Mouse (Mus musculus) spleen, adult 2 months (tissue): ENCODE measurements around the gene Pdia2. TPM values are rescaled to one million over a fixed set of nuclear protein-coding genes. Genes with fewer than 3 reads are reported as not detected.
"Not testable (repeated sequence)": the region's sequence is repeated elsewhere in the genome, so short reads cannot be mapped to it uniquely, and the experiment has no call there.

ENCODE experiments used
- DNase-seq, 2 experiments: peaks; one replicate each; pipeline versions ENCODE4 v3.0.0 to v3.0.0-alpha.2; 2012 to 2021; ENCODE audit warnings: low spot score in 2 of 2, low read depth in 1 of 2
- H3K27ac ChIP-seq: fragments of 200-500 bp; 2 replicates; pipeline ENCODE4 v1.5.1; 2012; ENCODE audit warnings: low read length, inconsistent platforms; ENCODE audit not compliant: insufficient read depth
- H3K27me3 ChIP-seq: fragments of 200-500 bp; 2 replicates; pipeline ENCODE4 v1.6.1; 2012; ENCODE audit warnings: mild to moderate bottlenecking, moderate library complexity, low read length, inconsistent platforms; ENCODE audit not compliant: control insufficient read depth, insufficient read depth
- H3K36me3 ChIP-seq: fragments of 200-500 bp; 2 replicates; pipeline ENCODE4 v1.6.1; 2012; ENCODE audit warnings: mild to moderate bottlenecking, low read length, inconsistent platforms; ENCODE audit not compliant: control insufficient read depth, insufficient read depth
- H3K4me1 ChIP-seq: fragments of 200-500 bp; 2 replicates; pipeline ENCODE4 v1.6.1; 2011; ENCODE audit warnings: inconsistent platforms; ENCODE audit not compliant: control insufficient read depth, insufficient read depth, insufficient read length
- H3K4me3 ChIP-seq: fragments of 200-500 bp; 2 replicates; pipeline ENCODE4 v1.5.1; 2011; ENCODE audit warnings: mild to moderate bottlenecking, inconsistent platforms; ENCODE audit not compliant: insufficient read depth, insufficient read length; ENCODE audit errors: extremely low read depth
- CTCF ChIP-seq: fragments of 200-500 bp; IDR thresholded peaks from 2 replicates; pipeline ENCODE4 v1.5.1; 2011; ENCODE audit warnings: mild to moderate bottlenecking, inconsistent platforms; ENCODE audit not compliant: insufficient read depth, insufficient read length, insufficient replicate concordance; ENCODE audit errors: extremely low read depth
- POLR2A ChIP-seq: fragments of 200-500 bp; IDR thresholded peaks from 2 replicates; pipeline ENCODE4 v1.6.1; 2011; ENCODE audit warnings: low read depth, low read length, inconsistent platforms
- WGBS: fragments of 180-500 bp; shearing (Covaris S2); methylation state at CpG from one replicate; pipeline ENCODE4 v1.1.7; 2018; 5-methylcytosine and 5-hydroxymethylcytosine counted together
- polyA plus RNA-seq: library from polyadenylated mRNA; depleted of rRNA; stranded (reverse); fragments of >200 nt; gene quantifications from 2 replicates; pipeline ENCODE4 v1.2.3, GENCODE M21; 2012

Pdia2 gene
- polyA plus RNA-seq, 1 experiment: 49.0 TPM

GRCm38 (mm10) chr17:26201998-26202397 is 3.1 kb upstream of the Pdia2 start:
- Histone ChIP-seq H3K27ac (no peak overlapping the region), H3K36me3 (peaks cover 3% of the 10 kb centered on the region; the same call in 1 of the 2 replicates), H3K4me3 (no peak overlapping the region), H3K27me3 (peaks cover 11% of the 10 kb centered on the region; the same call in 1 of the 2 replicates), H3K4me1 (peaks cover 4% of the 10 kb centered on the region; the same call in 1 of the 2 replicates)
- TF ChIP-seq CTCF: no peak
- TF ChIP-seq POLR2A: no peak
- no peak for DNase-seq

GRCm38 (mm10) chr17:26200831-26201705 is 2.2 kb upstream of the Pdia2 start:
- Histone ChIP-seq H3K4me3 (peak overlapping the region; percentile 21; the same call in 1 of the 2 replicates), H3K27ac (no peak overlapping the region), H3K27me3 (peaks cover 11% of the 10 kb centered on the region; the same call in 1 of the 2 replicates), H3K4me1 (peaks cover 4% of the 10 kb centered on the region; the same call in 1 of the 2 replicates), H3K36me3 (peaks cover 3% of the 10 kb centered on the region; the same call in 1 of the 2 replicates)
- WGBS: 2% methylated on average over 86 of the region's 92 CpGs
- no peak for DNase-seq
- no peak for TF ChIP-seq CTCF
- TF ChIP-seq POLR2A: no peak

- no peaks in the 10 kb centered on the region for H3K4me1 ChIP-seq
- no peak for DNase-seq
- TF ChIP-seq POLR2A (no peak), CTCF (no peak)
- H3K27me3 ChIP-seq: no peaks in the 10 kb centered on the region
- no peak overlapping the region for H3K27ac ChIP-seq
- H3K4me3 ChIP-seq: no peak overlapping the region
- H3K36me3 ChIP-seq: peaks cover 49% of the 10 kb centered on the region
- WGBS: 97% methylated on average over 15 of the region's 15 CpGs
Measured at GRCm38 (mm10) chr17:26192481-26193190, 6.3 kb downstream of the Pdia2 start.

- not testable (repeated sequence) for H3K27me3 ChIP-seq, H3K4me3 ChIP-seq, H3K27ac ChIP-seq, DNase-seq, H3K4me1 ChIP-seq
- H3K36me3 ChIP-seq: peaks cover 52% of the 10 kb centered on the region
- 88% methylated on average over 7 of the region's 7 CpGs for WGBS
Measured at GRCm38 (mm10) chr17:26191486-26191885, 7.4 kb downstream of the Pdia2 start.

- no peaks in the 10 kb centered on the region for H3K27me3 ChIP-seq
- WGBS: 89% methylated on average over 11 of the region's 11 CpGs
- TF ChIP-seq CTCF (no peak), POLR2A (no peak)
- no peak overlapping the region for H3K27ac ChIP-seq
- H3K4me3 ChIP-seq: no peak overlapping the region
- no peaks in the 10 kb centered on the region for H3K4me1 ChIP-seq
- no peak for DNase-seq
- peaks cover 50% of the 10 kb centered on the region for H3K36me3 ChIP-seq
Measured at GRCm38 (mm10) chr17:26188091-26188805, 10.6 kb downstream of the Pdia2 start.

- Histone ChIP-seq H3K36me3 (peaks cover 52% of the 10 kb centered on the region), H3K4me3 (no peak overlapping the region), H3K27ac (no peak overlapping the region), H3K4me1 (no peaks in the 10 kb centered on the region), H3K27me3 (no peaks in the 10 kb centered on the region)
- WGBS: 98% methylated on average over 5 of the region's 5 CpGs
- TF ChIP-seq CTCF (no peak), POLR2A (no peak)
- no peak for DNase-seq
Measured at GRCm38 (mm10) chr17:26187592-26187991, 11.3 kb downstream of the Pdia2 start.
